Mouse (Mus musculus) forebrain, postnatal 0 days (tissue): ENCODE measurements around the gene Zic2. TPM values are rescaled to one million over a fixed set of nuclear protein-coding genes. Genes with fewer than 3 reads are reported as not detected.

ENCODE experiments used
- ATAC-seq: fragments of 200-750 bp; cut with Nextera tagmentation; 2 replicates; pipeline ENCODE4 v1.8.0; 2017; ENCODE audit warnings: mild to moderate bottlenecking, moderate library complexity
- DNase-seq: peaks from one replicate; pipeline ENCODE4 v3.0.0-alpha.2; 2015
- H3K27ac ChIP-seq: fragments of 300-500 bp; sonication (generic); 2 replicates; pipeline ENCODE4 v1.5.1; 2014; ENCODE audit warnings: low read depth, mild to moderate bottlenecking, antibody characterized with exemption, low read length, moderate library complexity, mixed read lengths
- H3K27me3 ChIP-seq: fragments of 300-500 bp; sonication (generic); 2 replicates; pipeline ENCODE4 v1.6.1; 2014; ENCODE audit warnings: mild to moderate bottlenecking, low read length, mixed read lengths; ENCODE audit not compliant: insufficient read depth
- H3K36me3 ChIP-seq: fragments of 300-500 bp; sonication (generic); 2 replicates; pipeline ENCODE4 v1.6.1; 2014; ENCODE audit warnings: mild to moderate bottlenecking, moderate library complexity; ENCODE audit not compliant: insufficient read depth
- H3K4me1 ChIP-seq: fragments of 300-500 bp; sonication (generic); 2 replicates; pipeline ENCODE4 v1.6.1; 2014; ENCODE audit warnings: antibody characterized with exemption; ENCODE audit not compliant: insufficient read depth
- H3K4me2 ChIP-seq: fragments of 300-500 bp; sonication (generic); 2 replicates; pipeline ENCODE4 v1.6.1; 2014; ENCODE audit warnings: low read depth, mild to moderate bottlenecking, moderate library complexity
- H3K4me3 ChIP-seq: fragments of 300-500 bp; sonication (generic); 2 replicates; pipeline ENCODE4 v1.5.1; 2014; ENCODE audit warnings: low read depth, low read length, mixed read lengths
- H3K9ac ChIP-seq: fragments of 300-500 bp; sonication (generic); 2 replicates; pipeline ENCODE4 v1.6.1; 2014; ENCODE audit warnings: mild to moderate bottlenecking
- H3K9me3 ChIP-seq: fragments of 300-500 bp; sonication (generic); 2 replicates; pipeline ENCODE4 v1.6.1; 2016; ENCODE audit warnings: low read length
- CTCF ChIP-seq: sonication (generic); IDR thresholded peaks from 2 replicates; pipeline ENCODE4 v1.5.1; 2016; ENCODE audit warnings: antibody characterized with exemption, control low read depth, low read depth
- WGBS: fragments of 180-500 bp; shearing (Covaris S2); extraction: QIAGEN DNeasy Blood & Tissue Kit; methylation state at CpG from one replicate; pipeline ENCODE4 v1.1.7; 2014; 5-methylcytosine and 5-hydroxymethylcytosine counted together
- polyA plus RNA-seq: library from polyadenylated mRNA; unstranded; fragments of >200 nt; fragmentation: Nextera tagmentation; extraction: Ambion mirVana; gene quantifications from 2 replicates; pipeline ENCODE4 v1.2.1, GENCODE M21; 2015
- total RNA-seq: library from RNA; depleted of rRNA; stranded (reverse); fragments of >200 nt; gene quantifications from 2 replicates; pipeline ENCODE4 v1.2.3, GENCODE M21; 2014

Zic2 gene
- total and polyA plus RNA-seq, 2 experiments from 2014 or later, result 16.3 to 105 TPM

- ATAC-seq, result no peak
- H3K9ac ChIP-seq, result 0 out of 2 replicates have a peak overlapping the region, but pooled peaks have one; percentile 0
- H3K27ac ChIP-seq, result peak overlapping the region; percentile 62
- peak overlapping the region; percentile 56 for H3K4me2 ChIP-seq
- H3K4me3 ChIP-seq, result peak overlapping the region; percentile 5; the same call in 1 of the 2 replicates
- H3K9me3 ChIP-seq, result no peaks in the 10 kb centered on the region
- peaks cover 26% of the 10 kb centered on the region for H3K27me3 ChIP-seq
- no peak for TF ChIP-seq CTCF
- WGBS, result 22% methylated on average over 5 of the region's 5 CpGs
- H3K4me1 ChIP-seq, result no peaks in the 10 kb centered on the region
- DNase-seq, result peak; percentile 45
- no peaks in the 10 kb centered on the region for H3K36me3 ChIP-seq
Measured at GRCm38 (mm10) chr14:122472647-122473046, 2.6 kb upstream of the Zic2 start.

DNA sequence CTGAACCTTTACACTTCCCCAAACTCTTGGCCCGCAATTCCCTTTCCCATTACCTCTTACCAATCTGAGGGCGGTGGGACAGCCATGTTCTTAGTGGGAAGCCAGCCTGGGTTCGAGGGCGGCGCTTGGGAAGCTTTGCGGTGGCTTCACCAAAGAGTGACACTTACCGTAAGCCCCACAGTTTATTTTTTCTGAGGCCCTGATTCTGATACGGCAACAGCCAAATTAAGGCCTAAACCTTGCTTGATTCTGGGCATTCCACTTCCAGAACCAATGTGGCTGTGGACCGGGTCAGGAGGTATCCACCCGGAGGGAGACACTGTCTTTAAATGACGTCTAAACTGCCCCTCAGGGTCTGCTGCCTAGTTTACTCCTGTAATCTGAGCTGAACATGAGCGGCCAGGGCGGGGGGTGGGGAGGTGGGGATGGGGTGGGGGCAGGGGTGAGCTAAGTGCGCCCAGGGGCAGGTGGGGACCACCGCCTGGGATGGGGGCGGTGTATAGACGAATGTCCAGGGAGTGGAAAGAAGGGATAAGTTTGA, 2.0 kb upstream of the Zic2 start:
- Histone ChIP-seq H3K27ac (peak overlapping the region; percentile 62), H3K4me1 (no peaks in the 10 kb centered on the region), H3K9ac (no peak overlapping the region), H3K36me3 (no peaks in the 10 kb centered on the region), H3K4me2 (peak overlapping the region; percentile 56), H3K9me3 (no peaks in the 10 kb centered on the region), H3K27me3 (peaks cover 20% of the 10 kb centered on the region), H3K4me3 (peak overlapping the region; percentile 48)
- DNase-seq (no peak), ATAC-seq (no peak)
- no peak for TF ChIP-seq CTCF
- WGBS, result 16% methylated on average over 17 of the region's 17 CpGs

DNA sequence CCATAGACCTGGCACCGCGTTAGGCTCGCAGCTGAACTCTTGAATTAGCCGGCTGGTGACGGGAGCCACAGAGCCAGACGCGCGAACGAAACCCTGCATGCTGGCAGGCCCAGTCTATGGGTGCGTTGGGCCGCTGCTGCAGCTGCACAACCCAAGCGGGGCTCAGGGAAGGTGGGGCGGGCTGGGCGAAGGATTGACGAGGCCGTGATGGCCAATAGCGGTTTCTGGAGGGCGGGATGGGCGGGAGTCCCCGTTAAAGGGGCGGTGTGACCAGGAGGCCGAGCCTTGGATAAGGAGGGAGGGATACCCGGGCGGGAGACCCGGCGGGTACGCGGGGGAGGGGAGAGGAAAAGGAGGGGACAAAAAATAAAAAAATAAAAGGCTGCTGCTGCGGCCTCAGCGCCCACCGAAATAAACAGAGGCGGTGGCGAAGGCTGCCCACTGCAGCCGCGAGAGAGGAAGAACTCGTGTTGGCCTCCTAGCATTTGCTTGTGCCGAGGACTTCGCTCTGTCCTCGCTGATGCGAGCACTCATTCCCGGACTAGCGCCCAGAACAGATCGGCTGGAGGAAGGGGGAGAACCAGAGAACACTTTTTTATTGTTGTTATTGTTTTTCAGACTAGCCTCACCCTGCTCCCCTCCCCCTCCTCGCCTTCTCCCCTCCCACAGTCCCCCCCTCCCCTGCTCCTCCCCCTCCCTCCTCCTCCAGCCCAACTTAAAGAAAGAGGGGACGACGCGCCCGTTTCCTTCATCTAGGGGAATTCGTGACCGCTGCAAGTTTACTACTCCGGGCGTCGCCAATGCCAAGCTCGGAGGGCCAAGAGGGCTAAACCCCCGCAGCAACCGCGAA, 969 bp upstream of the Zic2 start:
- H3K9ac ChIP-seq, result peak overlapping the region; percentile 57
- H3K9me3 ChIP-seq, result no peaks in the 10 kb centered on the region
- H3K27ac ChIP-seq, result peak overlapping the region; percentile 87
- peak; percentile 78 for ATAC-seq
- peak; percentile 79 for DNase-seq
- no peaks in the 10 kb centered on the region for H3K4me1 ChIP-seq
- peak overlapping the region; percentile 56 for H3K4me2 ChIP-seq
- 1% methylated on average over 57 of the region's 57 CpGs for WGBS
- no peaks in the 10 kb centered on the region for H3K36me3 ChIP-seq
- peaks cover 13% of the 10 kb centered on the region for H3K27me3 ChIP-seq
- H3K4me3 ChIP-seq, result peak overlapping the region; percentile 48
- TF ChIP-seq CTCF, result no peak

DNA sequence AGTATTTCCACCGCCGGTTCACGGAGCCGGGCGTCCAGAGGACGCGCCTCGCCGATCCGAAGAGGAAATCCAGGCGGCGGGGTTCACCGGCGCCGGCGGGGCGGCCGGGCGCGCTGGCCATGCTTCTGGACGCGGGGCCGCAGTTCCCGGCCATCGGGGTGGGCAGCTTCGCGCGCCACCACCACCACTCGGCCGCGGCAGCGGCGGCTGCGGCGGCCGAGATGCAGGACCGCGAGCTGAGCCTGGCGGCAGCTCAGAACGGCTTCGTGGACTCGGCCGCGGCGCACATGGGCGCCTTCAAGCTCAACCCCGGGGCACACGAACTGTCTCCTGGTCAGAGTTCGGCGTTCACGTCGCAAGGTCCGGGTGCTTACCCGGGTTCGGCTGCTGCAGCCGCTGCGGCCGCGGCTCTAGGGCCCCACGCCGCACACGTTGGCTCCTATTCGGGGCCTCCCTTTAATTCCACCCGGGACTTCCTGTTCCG, 364 bp downstream of the Zic2 start:
- Histone ChIP-seq H3K9me3 (no peaks in the 10 kb centered on the region), H3K27me3 (peaks cover 10% of the 10 kb centered on the region), H3K27ac (peak overlapping the region; percentile 83), H3K4me2 (peak overlapping the region; percentile 56), H3K4me3 (peak overlapping the region; percentile 48), H3K36me3 (no peaks in the 10 kb centered on the region), H3K4me1 (no peaks in the 10 kb centered on the region), H3K9ac (peak overlapping the region; percentile 61)
- no peak for TF ChIP-seq CTCF
- 0% methylated on average over 60 of the region's 65 CpGs for WGBS
- ATAC-seq (peak; percentile 5; the same call in 1 of the 2 replicates), DNase-seq (peak; percentile 49)

- no peak for TF ChIP-seq CTCF
- under 1% methylated on average over 60 of the region's 62 CpGs for WGBS
- DNase-seq, result peak; percentile 51
- H3K4me1 ChIP-seq, result no peaks in the 10 kb centered on the region
- peak overlapping the region; percentile 83 for H3K27ac ChIP-seq
- peaks cover 11% of the 10 kb centered on the region for H3K27me3 ChIP-seq
- no peaks in the 10 kb centered on the region for H3K9me3 ChIP-seq
- ATAC-seq, result no peak
- H3K4me2 ChIP-seq, result peak overlapping the region; percentile 56
- peak overlapping the region; percentile 61 for H3K9ac ChIP-seq
- H3K4me3 ChIP-seq, result peak overlapping the region; percentile 48
- no peaks in the 10 kb centered on the region for H3K36me3 ChIP-seq
Measured at GRCm38 (mm10) chr14:122476041-122476821, 996 bp downstream of the Zic2 start.

DNA sequence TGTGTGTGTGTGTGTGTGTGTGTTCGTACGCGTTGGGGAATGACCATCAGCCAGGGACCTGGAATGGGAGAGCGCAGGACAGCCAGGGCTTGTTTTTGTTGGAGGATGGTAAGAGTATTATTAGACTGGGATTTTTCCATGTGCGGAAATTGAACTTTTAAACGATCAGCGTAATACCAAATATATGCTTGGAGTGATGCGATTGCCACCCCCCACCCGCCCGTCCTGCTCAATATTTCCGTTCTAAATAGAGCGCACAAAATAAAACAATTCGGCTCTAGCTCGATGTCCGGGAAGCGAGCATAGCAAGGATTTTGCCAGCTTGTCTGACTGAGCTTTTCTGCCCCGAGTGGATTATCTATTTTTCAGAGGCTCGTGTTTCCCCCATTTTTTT, 1.6 kb downstream of the Zic2 start:
- peaks cover 17% of the 10 kb centered on the region for H3K27me3 ChIP-seq
- no peaks in the 10 kb centered on the region for H3K4me1 ChIP-seq
- ATAC-seq (no peak), DNase-seq (peak; percentile 67)
- H3K9ac ChIP-seq, result peak overlapping the region; percentile 61
- peak overlapping the region; percentile 83; the same call in 1 of the 2 replicates for H3K27ac ChIP-seq
- no peaks in the 10 kb centered on the region for H3K9me3 ChIP-seq
- H3K36me3 ChIP-seq, result no peaks in the 10 kb centered on the region
- H3K4me2 ChIP-seq, result peak overlapping the region; percentile 56
- under 1% methylated on average over 18 of the region's 18 CpGs for WGBS
- TF ChIP-seq CTCF, result no peak
- peak overlapping the region; percentile 48 for H3K4me3 ChIP-seq
